Mouse (Mus musculus): Measurements from ENCODE around the gene Tmem140. TPM values are rescaled to one million over a fixed set of nuclear protein-coding genes. Genes with fewer than 3 reads are reported as not detected.

Tmem140 gene
- polyA plus RNA-seq (2012): 0.19 and 0.45 TPM in 2 replicates

GRCm38 (mm10) chr6:34862791-34863403 lies at the start of gene Tmem140:
TSS of gene Tmem140 (plus strand) at chr6:34863146.

GRCm38 (mm10) chr6:34877509-34878321 lies 14.8 kb downstream of the Tmem140 start, which contains the start of gene Cyren:
TSS of gene Cyren (minus strand) at chr6:34878060.

GRCm38 (mm10) chr6:34910371-34911219 lies 47.6 kb downstream of the Tmem140 start, which contains the start of gene Wdr91:
TSS of gene Wdr91 (minus strand) at chr6:34910876.

GRCm38 (mm10) chr6:34919956-34920355 lies 57.0 kb downstream of the Tmem140 start, which contains the start of gene Stra8:
TSS of gene Stra8 (plus strand) at chr6:34920163.

Other genes starting within 250 kb of the Tmem140 start
- gene Agbl3, start 82.7 kb upstream of the Tmem140 start, polyA plus RNA-seq (2012): 1.2 and 1.5 TPM in 2 replicates
- 7.3 and 7.7 TPM in 2 replicates for gene Cyren, start 14.9 kb downstream of the Tmem140 start, polyA plus RNA-seq (2012)
- gene Wdr91, start 47.7 kb downstream of the Tmem140 start, polyA plus RNA-seq (2012): 30.8 and 35.7 TPM in 2 replicates
- not detected in 2 replicates for gene Stra8, start 57.0 kb downstream of the Tmem140 start, polyA plus RNA-seq (2012)
- gene Slc23a4, start 125.3 kb downstream of the Tmem140 start, polyA plus RNA-seq (2012): 0.19 and 0.39 TPM in 2 replicates

Data from megakaryocyte-erythroid progenitor cell, adult 5 weeks (primary cell).